Mouse (Mus musculus) G1E (cell line): ENCODE results near the gene Thap4.

Experiments
- CTCF ChIP-seq: IDR thresholded peaks from 2 replicates; pipeline ENCODE4 v1.5.1; 2012; ENCODE audit warnings: low read depth, low read length, inconsistent platforms, mixed read lengths
- GATA1 ChIP-seq: IDR thresholded peaks from 2 replicates; pipeline ENCODE4 v1.6.1; 2012; ENCODE audit warnings: borderline replicate concordance, low read length, inconsistent platforms, mixed read lengths
- GATA2 ChIP-seq: IDR thresholded peaks from 2 replicates; pipeline ENCODE4 v1.6.1; 2012; ENCODE audit warnings: low read depth, low read length, inconsistent platforms, borderline replicate concordance
- POLR2AphosphoS5 ChIP-seq: IDR thresholded peaks from 2 replicates; pipeline ENCODE4 v1.6.1; 2012; ENCODE audit warnings: low read depth, low read length, inconsistent platforms; ENCODE audit not compliant: insufficient replicate concordance
- TAL1 ChIP-seq: conservative IDR thresholded peaks from 2 replicates; pipeline ENCODE4 v1.6.1; 2012; ENCODE audit warnings: low read depth, low read length, inconsistent platforms, mixed read lengths

- TF ChIP-seq POLR2AphosphoS5 (no peak), CTCF (no peak), GATA1 (no peak), GATA2 (no peak), TAL1 (no peak)
These were observed 98.2 kb downstream of the Thap4 start for GRCm38 (mm10) chr1:93656325-93657024.
